Mouse (Mus musculus) bone marrow macrophage, adult 2 months (primary cell): ENCODE measurements at regions not wholly inside any gene's neighbourhood (a gene's known extent, or its start where the extent isn't known, plus 50 kb on each side); places are given as distances from the start of the nearest gene placed in this dataset.

Experiments
- CTCF ChIP-seq: IDR thresholded peaks from 2 replicates; pipeline ENCODE4 v1.5.1; 2012; ENCODE audit warnings: low read depth, mild to moderate bottlenecking, low read length, moderate library complexity
- POLR2A ChIP-seq: IDR thresholded peaks from 2 replicates; pipeline ENCODE4 v1.6.1; 2012; ENCODE audit warnings: mild to moderate bottlenecking, low read depth, low read length, borderline replicate concordance

DNA sequence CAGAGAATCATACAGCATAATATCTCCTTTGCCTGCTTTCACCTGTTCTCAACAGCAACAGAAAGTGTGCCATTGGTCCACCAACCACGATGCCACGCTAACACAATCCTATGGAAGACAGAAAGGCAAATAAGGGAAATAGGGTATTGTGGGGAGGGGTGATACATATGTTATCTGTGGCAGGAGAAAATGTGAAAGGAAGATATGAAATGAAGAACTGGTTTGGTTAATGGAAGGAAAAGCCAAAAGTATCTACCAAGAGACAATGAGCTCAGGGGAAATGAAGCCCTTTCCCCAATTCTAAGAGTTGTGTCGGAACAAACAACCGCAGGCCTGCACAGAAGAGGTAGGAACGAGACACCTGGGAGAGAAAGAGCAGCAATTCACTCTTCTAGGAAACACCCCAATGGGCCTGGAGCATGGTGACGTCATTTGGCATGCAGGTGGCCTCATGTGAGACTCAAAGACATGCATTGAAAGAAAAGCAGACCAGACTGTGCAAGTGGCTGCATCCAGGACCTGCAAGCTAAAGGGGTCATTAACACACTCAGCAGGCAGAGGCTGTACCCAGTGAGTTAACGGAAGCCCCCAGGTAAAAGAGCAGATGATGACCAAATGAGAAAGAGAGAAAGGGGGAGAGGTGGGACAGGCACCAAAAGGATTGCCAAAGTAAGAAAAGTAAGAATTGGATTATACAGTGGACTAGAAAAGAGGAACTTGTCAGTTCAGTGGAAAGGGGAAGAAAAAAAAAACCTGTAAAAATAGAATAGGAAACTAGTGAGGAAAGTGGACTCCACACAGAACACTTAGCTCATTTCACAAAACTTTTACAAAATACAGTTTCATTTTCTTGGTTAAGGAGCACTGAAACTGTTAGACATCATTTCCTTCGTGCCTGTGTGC is 522.2 kb upstream of the Cited2 start:
- TF ChIP-seq POLR2A (no peak), CTCF (no peak)
